Mouse (Mus musculus) left cerebral cortex, postnatal 4 days (tissue): ENCODE data around the gene Polk. TPM values are rescaled to one million over a fixed set of nuclear protein-coding genes. Genes with fewer than 3 reads are reported as not detected.

Experiments
- DNase-seq: peaks from one replicate; pipeline ENCODE4 v3.0.0-alpha.2; 2022
- intact Hi-C: fragments of 180-260 bp; cut with DNase I; formaldehyde crosslinking; loops from one replicate; pipeline ENCODE4 v1.15.1; 2025
- total RNA-seq, 2 experiments: library from RNA; stranded (reverse); gene quantifications; 2 replicates each; pipeline ENCODE4 v1.2.3; 2021

Gene Polk
- total RNA-seq, 2 experiments from 2014 or later: 6.8 to 8.4 TPM

DNA sequence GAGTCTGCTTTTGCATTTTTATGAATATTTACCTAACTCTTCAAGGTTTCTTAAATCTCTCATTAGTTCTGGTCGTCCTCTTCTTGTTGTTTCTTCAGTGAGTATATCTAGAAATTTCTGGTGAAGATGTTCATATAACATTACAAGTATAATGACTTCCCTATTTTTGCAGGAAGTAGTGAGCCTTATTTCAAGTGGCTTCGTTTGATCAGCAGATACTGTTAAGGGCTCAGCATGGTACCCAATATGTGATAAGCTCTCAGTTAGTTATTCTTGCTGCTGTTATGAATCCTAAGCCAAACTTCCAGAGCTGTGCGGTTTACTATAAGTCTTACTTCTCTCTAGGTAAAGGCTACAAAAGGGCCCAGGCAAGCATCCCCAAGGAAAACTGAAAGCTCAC is 12.8 kb downstream of the Polk start:
- intact Hi-C loops: no loop called here

DNA sequence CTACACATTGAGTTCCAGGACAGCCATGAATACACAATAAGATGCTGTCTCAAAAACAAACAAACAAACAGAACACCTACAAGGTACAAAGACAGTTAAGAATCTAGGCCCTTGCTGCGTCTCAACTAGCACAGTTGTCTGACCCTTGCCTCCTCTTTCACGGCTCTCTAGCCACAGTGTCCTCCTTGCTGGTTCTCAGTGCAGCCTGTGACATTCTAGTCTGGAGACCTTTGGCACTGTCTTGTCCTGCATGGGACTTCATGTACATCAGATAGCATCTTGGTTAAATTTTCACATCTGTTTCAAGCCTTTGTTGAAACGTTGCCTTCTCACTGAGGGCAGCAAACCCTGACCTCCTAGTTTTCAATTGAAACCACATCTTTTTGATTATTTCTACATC is 13.6 kb downstream of the Polk start:
- intact Hi-C loops: no loop called here
- DNase-seq: no peak

More for the DNA sequence above, 12.8 kb downstream of the Polk start:
- no peak for DNase-seq

DNA sequence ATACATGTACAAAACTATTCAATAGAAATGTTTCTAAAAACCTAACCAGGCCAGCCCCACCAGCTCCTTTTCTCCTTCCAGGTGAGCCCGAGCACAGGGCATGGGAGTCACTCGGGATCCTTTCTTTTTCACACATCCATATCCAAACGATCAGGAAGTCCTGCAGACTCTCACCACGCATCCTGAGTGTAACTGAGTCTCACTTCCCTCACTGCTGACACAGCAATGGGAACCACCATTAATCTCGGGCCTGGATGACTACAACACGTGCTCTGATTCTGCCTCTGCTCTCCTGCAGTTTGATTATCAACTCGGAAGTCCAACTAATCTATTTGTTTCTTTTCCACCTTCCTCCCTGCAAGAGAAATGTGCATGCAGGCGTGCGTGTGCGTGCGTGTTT is 14.5 kb downstream of the Polk start:
- intact Hi-C loops: no loop called here
- no peak for DNase-seq

DNA sequence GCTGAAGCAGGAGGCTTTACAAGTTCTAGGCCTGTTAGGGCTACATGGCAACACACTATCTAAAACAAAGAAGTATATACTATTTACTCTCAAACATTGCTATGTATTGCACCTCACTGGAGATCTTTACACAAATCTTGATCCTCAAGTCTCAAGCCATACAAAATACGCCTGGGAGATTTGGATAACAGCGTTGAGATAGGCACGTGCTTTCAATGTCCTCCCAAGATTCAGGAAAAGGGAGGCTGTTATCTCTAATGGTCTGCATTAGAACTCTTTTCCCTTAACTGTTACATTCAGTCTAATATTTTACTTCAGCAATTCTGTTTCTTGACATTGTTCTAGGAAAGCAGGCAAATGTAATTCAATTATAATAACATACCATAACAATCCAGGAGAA is 15.4 kb downstream of the Polk start:
- intact Hi-C loops: no loop called here
- no peak for DNase-seq

DNA sequence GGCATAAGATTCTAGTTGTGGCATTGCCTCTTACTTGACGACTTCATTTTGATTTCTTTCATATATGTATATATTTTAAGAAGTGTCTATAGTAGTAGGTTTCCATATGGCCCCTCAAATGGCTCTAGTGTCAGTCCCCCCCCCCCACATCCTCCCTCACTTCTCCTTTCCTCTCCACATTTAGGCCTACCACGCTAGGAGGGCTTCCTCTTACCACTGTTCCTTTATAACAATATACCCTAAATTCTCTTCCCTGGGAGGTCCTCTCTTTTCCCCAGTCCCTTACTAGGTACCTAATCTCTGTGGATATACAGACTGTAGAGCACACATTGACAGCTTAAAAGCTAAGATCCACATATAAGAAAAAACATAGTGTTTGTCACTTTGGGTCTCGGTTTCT is 21.1 kb downstream of the Polk start:
- intact Hi-C loops: no loop called here
- no peak for DNase-seq

DNA sequence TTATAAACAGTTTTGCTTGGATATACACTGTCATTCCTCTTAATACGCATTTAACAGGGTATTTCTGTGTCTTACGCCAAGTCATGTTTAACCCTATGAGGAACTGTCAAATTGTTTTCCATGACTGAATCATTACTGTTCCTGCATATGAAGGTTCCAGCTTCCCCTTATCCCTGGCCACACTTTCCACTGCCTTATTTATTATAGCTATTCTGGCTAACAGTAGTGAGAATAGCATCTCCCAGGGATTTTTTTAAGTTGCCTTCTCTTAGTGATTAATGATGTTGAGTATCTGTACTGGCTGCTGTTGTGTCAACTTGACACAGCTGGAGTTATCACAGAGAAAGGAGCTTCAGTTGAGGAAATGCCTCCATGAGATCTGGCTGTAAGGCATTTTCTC is 25.0 kb downstream of the Polk start:
- intact Hi-C loops: no loop called here
- DNase-seq: no peak

DNA sequence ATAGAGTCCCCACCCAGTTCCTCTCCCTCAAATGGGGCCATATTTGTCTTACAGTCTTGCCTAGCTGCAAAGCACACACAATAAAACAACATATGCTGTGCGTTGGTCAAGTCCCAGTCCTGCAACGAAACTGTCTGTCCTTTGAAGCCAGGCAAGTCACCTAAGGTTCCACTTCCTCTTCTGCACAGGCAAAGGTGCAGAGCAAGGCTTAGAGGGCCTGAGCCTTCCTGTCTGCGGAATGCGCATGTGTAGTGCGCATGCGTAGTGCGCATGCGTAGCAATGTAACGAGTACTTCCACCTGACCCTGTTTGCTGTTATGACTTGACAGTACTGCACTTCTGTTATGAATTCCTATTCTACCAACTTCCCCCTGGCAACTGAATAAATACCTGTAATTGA is 26.1 kb downstream of the Polk start:
- intact Hi-C loops: no loop called here

DNA sequence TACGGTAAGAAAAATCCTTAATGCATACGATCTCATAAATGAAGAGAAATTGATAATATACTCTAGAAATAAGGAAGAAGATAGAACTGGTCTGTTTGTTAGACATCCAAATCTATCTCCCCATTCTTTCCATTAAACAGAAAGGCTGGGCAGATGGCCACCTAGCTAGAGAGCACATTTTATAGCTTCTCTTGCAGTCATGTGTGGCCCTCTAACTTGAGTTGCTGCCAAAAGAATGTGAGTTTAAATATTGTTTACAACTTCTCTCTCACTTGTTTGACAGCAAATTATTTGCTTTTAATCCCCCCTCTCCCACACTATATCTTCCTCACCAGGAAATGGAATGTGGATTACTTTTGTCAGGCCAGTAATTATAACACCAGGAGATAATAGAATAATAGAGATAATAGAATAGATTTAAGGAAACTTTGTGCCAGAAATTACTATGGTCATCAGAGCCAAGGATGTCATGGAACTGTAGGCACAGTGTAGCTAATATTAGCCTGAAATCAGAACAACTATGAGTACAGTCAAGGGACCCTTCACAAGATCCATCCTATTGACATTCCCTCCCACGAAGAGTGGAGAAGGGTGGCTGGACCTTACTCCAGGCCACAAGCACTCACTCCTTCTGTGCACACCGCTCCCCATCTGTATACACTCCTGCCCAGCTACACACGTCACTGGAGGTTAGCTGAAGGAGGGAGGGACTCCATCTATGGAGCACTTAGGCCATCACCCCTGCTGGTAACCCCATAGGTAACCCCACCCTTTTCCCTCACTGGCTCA is 28.0 kb downstream of the Polk start:
- DNase-seq: no peak
- intact Hi-C loops: no loop called here

More for the DNA sequence above, 26.1 kb downstream of the Polk start:
- no peak for DNase-seq

DNA sequence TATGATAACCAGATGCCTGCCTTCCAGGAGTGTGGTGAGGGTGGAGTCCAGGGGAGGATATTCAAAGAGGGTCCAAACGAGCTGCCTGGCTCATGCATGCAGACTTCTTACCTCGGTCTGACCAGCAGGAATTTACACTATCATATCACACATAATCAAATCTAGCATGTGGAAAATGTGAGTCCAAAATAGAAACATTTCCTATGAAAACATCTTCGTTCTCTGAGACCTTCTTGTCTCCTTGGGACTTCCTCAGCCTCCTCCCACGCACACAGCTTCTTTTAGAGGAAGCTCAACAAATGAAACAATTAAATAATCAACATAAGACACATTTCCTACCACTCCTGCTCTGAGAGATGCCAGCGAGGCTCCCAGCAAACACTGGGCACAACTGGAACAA is 30.5 kb downstream of the Polk start:
- intact Hi-C loops: no loop called here
- DNase-seq: no peak

DNA sequence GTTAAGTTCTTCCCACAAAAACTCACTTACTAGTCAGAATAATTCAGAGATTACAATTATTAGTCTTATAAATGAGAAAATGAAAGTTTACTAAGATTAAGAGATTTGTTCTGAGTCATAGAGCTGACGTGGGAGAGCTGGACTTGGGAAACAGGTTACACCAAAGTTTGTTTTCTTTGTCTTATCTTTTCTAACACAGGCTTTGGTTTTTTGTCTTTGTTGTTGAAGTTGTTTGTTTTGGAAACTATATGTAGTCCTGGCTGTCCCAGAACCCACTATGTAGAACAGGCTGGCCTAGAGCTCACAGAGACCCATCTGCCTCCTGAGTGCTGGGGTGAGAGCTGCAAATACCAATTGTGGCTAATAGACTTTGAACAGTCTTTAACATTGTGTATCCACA is 31.1 kb downstream of the Polk start:
- intact Hi-C loops: no loop called here
- no peak for DNase-seq

DNA sequence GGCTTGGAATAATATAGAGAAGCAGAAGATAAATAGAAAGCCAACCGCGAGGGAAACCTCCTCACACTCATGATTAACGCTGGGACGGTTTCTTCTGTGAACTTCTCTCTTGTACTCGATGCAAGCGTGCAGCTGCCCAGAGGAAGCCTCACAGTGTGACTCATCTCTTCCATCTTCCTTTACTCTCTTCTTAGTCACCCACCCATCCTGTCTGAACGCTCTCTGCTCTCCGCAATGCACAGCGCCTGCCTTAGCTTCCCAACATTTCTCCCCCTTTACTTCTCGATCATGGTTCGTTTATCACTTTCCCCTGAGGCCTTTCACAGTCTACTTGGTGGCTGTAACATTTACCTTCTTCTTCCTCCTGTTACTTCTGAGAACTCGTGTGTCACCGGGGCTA is 31.7 kb downstream of the Polk start:
- no peak for DNase-seq
- intact Hi-C loops: no loop called here

DNA sequence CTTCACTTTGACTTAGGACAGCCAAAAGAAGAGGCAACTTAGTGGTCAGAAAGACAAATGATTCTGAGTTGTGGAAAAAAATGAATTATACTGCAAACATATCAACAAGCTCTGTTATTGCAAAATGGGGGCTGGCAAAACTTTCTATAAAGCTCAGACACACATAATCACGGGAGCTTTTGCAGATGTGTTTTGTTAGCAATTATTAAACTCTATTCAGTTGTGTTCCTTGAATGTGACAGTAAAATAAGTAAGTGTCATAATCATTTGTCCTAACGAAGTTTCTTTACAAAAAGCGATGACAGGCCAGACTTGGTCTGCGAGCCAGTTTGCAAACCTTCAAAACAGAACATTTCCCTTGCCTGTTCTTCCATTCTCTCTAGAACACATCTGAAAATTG is 34.8 kb downstream of the Polk start:
- intact Hi-C loops: no loop called here
- no peak for DNase-seq

DNA sequence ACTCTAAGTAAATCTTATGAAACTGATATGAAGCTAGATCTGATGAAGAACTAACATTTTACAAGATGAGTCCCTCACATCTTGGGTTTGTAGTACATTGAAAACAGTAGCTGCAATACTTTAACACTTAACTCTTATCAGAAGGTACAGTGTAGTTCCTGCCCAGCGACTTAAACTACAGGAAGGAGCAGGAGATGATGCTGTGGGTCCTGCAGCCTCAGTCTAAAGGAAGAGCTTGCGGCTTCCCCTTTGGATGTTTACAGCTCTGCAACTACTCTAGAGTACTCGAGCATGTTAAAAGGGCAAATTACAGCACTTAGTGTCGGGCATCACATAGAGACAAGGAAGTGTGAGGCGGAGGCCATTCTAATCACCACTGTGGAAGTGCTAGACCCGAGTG is 36.1 kb downstream of the Polk start:
- DNase-seq: no peak
- intact Hi-C loops: no loop called here

DNA sequence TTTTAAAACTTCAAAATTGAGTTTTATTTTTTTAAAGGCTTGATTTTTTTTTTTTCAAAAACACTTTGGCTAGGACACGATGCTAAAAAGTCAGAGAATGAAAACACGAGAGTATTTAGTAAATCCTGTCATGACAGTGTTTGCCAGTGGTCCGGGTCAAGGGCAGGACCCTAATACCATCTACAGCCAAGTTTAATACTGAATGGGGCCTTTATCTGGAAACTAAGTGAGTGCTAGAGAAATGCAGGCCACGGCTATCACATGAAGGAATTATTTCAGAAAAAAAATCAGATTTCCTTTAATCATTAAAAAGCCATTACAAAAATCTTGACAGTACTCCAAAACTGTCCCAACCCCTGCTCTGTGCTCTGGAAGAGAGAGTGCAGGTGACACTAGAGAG is 36.7 kb downstream of the Polk start:
- DNase-seq: no peak
- intact Hi-C loops: no loop called here

DNA sequence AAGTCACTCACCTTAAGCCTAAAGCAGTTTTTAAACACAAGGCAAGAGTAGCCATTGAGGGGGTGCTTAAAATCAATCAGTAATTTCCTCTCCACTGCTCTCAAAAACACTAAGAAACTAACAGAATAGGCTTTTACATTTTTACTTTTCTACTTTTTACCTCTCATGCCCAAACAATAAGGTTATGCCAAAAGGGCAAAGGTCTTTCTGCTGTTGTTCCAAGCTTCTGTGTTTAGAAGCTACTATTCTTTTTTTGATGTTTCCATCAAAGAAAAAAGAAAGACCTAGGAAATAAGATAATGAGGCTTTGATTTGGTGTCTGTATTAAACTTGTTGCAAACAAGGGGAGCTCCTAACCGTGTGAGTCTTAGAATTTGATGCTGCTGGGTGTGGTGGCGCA is 42.5 kb downstream of the Polk start:
- no peak for DNase-seq
- intact Hi-C loops: no loop called here

DNA sequence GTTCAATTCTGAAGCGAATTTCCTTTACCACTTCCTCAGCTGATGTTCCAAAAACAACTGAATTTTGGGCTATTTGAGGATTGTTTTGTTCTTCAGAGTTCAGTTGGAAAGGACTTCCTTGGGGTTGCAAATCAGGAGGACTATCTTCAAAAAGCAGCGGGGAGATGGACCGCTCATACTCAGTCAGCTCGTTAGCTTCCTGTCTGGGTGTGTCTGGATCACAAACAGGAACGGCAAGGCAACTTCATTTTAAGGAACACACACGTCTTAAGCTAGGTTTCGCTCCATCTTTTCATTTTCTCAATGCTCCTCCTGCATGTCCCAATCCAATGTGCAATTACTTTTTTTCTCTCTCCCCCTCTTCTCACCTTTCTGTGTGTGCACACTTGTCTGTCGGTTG is 45.7 kb downstream of the Polk start:
- intact Hi-C loops: no loop called here
- no peak for DNase-seq

DNA sequence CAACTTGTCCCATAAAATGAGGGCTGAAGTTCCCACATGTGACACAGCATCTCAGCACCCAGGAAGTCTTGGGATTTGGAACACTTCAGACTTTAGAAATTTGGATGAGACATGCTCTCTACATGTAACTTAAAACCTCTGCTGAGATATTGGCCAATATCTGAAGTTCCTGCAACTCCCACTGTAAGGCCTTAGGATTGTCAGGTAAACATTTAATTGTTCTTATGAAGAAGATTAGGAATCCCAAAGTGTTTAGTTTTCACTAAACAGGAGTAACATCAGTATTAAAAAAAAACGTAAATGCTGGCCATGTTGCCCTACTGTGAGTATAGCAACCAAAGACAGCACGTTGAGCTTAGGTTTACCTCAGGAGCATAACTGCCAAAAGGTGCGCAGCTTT is 51.9 kb downstream of the Polk start, which contains the start of gene Gm17622:
Gm17622 (plus strand) TSS at position 301 of the 400 bp plus-strand sequence.
- intact Hi-C loops: no loop called here

DNA sequence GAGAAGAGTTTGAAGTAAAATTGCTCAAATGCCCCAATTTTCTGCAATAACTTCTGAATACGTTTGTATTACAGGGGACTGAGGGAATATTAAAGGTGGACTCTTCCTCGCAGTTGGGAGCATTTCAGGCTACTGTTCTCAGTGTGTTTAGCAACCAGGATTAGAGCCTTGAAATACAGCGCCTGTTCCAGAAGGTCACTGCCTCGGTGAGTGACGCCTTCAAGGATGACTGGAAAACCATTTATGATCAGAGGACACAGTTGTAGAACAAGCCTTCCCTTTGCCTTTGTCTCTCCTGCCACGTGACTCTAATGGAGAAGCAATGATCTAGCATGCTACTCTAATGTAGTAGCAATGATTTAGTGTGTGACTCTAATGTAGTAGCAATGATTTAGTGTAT is 54.4 kb downstream of the Polk start:
- intact Hi-C loops: no loop called here
- DNase-seq: no peak

More for the DNA sequence above, 51.9 kb downstream of the Polk start, which contains the start of gene Gm17622:
- no peak for DNase-seq

DNA sequence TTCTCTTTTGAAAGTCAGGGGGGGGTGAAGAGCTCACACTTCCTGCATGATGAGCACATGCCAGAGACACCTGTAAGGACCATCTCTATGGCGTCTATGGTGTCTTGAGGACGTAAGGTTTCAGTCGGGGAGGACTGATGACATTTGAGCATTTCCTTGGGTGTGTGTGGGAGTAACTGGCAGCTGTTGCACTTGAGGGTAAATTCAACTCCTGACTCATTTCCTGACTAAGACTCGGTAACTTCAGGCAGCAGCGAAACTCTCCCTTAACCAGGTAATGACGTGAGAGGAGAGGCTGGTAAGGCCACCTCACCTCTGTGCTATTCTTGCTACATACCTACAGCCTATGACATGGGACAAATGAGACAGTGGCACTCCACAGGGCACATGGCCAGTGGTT is 55.1 kb downstream of the Polk start:
- intact Hi-C loops: no loop called here

DNA sequence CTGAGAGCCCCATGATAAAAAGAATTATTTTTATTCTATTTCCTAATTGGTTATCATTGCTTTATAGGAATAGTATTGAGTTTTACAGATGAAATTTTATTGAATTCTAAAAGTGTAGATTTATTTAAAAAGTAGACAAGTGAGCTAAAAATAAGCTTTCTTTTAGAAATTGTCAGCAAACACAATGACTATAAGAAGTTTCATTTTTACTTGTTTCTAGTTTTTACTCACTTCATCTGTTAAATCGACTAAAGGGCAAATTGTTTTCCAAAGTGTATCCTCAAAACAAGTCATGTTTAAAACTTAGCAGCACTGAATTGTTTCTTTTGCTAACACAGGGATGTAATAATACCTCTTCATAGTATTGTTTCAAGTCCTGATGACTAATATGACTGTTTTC is 63.4 kb downstream of the Polk start:
- intact Hi-C loops: no loop called here

More for the DNA sequence above, 55.1 kb downstream of the Polk start:
- no peak for DNase-seq

DNA sequence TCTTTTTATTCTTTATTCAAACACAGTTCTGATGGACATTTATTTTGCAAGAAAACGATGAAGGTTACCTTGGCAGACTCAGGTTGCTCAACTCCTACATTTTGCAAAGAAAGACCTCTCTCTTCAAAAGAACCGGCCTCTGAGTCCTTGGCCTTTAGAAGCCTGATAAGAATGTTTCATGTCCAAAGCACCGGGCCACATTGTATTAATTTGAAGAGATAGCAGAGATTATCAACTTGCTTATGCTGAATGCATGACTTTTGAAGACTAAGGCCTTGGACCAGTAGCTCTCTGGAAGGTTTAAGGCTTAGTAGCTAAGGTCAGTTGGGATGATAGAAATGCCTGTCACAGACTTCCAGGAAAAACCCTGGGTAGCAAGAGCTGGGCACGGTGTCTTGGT is 65.2 kb downstream of the Polk start:
- no peak for DNase-seq
- intact Hi-C loops: no loop called here

More for the DNA sequence above, 63.4 kb downstream of the Polk start:
- no peak for DNase-seq

DNA sequence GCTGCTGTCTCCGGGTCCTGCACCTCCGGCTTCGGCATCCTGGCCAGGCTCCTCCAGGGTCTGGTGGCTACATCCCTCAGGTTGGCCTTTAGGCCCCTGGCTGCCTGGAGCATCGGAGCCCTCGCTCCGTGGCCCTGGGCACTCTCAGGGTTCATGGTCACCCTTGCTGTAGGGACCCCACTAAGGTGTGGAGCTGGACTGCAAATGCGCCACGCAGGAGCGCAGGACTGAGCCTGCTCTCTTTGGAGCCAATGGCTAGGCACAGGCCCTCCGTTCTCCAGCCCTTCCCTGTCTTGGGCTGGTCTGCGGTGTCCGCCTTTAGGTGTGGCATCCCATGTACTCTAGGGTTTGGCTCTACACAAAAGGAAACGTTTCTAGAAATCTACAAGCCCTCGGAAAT is 71.4 kb downstream of the Polk start, which contains the start of gene Ankdd1b:
Ankdd1b (minus strand) TSS at position 242 of the 400 bp plus-strand sequence.
- intact Hi-C loops: no loop called here
- DNase-seq: no peak

DNA sequence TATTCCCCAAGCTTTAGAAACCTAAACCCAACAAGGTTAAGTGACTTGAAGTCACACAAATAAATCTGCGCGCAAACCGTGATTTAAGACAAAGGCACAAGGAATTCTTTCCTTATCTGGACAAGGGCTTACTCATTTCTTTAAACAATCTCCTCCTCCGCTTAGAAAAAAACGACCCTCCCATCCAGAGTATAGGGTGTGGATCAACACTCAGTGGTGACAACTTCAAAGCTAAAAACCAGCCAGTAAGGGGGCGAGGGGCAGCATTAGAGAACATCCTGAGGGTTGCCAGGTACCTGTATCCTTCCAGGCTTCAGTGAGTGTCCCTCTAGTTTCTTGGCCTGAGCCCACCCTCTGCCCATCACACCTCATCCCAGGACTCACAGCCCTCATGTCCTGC is 71.8 kb downstream of the Polk start:
- intact Hi-C loops: no loop called here
- DNase-seq: no peak
